Mouse (Mus musculus): ENCODE measurements around the gene Hoxb6.

The Hoxb6 gene

DNA sequence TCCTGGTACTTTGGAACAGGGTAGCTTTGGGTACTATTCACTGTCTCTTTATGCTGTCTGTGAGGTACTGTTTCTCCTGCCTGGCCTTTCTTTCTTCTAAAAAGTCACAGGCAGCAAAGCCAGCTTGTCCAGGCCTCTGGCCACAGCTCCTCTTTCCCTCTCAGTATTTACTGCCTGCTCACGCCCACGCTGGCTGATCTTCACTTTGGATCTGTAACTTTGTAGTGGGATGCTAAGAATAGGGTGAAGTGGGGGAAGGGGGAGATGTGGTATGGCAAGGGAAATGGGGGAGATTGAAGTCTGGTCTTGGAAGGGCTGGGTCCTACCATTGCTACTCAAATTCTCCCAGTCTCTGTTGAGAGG, 41.7 kb downstream of the Hoxb6 start:
- no peak for DNase-seq (ENCODE audit: extremely low read depth, low read depth)

DNA sequence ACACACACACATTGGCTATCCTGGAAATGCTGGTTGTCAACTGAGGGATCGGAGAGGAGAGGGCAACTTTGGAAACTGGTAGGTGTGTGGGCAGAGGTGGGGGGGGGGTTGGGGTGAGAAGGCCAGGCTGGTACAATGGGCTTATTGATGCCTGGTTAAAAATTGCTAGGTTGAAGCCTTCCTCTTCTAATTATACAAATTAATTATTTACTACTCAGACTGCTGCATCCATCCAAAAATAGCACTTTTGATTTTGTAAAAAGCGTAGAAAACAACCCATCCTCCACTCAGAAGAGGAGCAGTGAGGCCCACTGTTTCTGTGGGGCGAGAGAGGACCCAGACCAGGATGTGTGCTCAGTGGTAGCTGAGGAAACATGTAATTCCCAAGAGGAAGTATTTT, 42.7 kb downstream of the Hoxb6 start:
- DNase-seq (ENCODE audit: extremely low read depth, low read depth) = no peak

- DNase-seq (ENCODE audit: extremely low read depth, low read depth) = no peak
Measured at GRCm38 (mm10) chr11:96336597-96336996, 44.3 kb downstream of the Hoxb6 start.

DNA sequence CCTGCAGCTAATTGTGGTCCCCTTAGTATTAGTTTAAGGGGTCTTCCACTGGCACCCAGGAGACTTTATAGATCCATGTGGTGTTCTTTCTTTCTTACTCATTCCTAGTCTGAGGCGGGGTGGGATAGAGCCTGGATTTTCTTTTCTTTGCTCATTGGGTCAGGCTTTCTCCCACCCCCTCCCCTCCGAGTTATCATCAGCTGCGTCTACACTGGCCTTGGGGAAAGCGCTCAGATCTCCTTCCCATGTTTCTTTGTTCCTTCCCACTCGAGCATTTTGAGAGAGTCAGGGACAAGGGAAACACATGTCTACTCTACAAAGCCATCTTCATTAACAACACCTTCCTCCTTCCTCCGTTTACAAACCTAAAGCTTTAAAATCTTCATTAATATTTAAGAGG, 44.8 kb downstream of the Hoxb6 start:
- no peak for DNase-seq (ENCODE audit: extremely low read depth, low read depth)

DNA sequence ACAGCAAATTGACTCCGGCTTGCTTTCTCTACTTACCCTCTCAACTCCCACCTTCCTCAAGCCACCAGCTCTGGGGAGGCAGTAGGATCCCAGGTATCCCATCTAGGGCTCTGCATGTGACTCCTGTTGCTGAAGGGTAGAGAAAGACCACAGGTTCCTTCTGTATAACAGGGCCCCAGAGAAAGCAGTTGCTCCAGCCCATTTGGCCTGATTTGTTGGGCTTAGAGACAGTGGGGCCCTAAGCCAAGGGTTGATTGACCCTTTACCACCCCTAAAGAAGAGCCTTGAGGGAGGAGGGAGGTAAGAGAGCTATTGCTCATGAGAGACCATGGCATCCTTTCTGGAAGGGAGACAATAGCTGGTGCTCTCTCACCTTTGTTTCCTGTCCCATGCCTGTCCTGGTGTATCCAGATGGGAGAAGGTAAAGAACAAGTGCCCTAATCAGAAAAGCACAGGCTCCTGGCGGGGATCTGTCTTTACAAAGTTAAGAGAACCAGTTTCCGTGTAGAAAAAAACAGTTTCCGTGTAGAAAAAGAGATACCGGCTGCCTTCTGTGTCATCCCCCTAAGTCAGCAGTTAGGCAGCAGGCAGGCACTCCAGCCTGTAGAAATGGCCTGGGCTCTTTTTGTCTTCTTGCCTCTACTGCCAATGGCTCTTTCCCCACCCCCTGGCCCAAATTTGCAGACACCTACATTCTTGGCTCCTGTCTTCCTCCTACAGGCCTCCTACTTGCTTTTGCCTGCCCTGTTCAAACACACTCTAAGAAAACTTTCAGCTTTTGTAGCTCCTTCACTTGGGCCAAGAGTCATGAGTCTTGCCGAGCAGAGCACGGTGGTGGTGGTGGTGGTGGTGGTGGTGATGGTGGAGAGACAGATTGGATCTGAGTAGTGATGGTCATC, 46.9 kb downstream of the Hoxb6 start:
- DNase-seq (ENCODE audit: extremely low read depth, low read depth) = no peak

- no peak for DNase-seq (ENCODE audit: extremely low read depth, low read depth)
Measured at GRCm38 (mm10) chr11:96340698-96341365, 48.6 kb downstream of the Hoxb6 start.

DNA sequence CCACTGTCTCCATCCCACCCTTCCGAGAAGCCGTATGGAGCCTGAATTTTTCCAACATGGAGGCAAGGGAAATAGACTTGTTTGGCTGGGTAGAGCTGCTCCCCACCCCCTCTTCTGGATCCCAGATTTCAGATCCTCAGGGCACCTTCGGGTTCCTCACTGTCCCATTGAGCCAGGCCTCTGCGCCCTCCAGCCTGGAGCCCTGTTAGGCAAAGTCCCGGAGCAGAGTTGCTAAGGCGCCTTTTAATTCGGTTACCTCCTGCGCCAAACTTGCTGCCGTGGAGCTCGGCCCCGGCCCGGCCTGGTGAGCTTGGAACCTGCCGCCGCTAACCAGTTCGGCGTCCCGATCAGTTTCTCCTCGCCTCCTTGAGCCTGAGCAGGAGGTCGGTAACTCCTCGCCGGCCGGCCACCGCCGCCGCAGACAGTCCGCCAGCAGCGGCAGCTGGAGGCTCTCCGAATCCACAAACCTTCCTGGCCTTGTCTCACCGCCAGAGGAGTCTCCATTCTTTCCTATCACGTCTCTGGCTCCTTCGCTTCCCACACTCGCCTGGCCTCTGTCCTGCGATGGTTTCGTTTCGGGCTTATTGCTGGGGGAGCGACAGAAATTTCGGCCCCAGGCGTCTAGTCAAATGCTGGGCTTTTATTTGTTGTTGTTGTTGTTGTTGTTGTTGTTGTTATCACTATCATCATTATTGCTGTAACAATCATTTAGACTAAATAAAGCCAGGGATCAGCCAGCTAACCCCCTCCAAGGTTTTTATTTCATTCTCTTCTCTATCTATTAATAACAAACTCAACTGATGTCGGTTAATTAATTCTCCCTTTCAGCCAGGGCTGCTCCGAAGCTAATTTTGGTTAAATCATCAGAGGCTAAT, 49.7 kb downstream of the Hoxb6 start:
- DNase-seq (ENCODE audit: extremely low read depth, low read depth) = no peak

DNA sequence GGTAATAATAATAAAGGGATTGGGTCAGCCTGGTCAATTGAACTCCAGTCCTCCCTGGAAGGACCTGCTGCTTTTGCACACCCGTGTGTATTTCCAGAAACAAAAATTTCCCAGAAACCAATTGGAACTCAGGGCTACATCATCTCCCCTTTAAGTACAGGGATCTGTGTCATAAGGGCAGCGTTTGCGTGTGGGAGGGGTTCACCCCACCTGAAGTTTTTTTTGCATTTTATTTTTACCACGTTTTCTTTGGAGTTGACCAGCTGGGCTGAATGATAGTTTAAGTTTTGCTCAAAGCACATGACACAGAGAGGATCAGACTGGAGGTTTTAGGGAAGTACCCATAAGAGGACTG, 50.3 kb downstream of the Hoxb6 start:
- DNase-seq (ENCODE audit: extremely low read depth, low read depth) = no peak

- no peak for DNase-seq (ENCODE audit: extremely low read depth, low read depth)
Measured at GRCm38 (mm10) chr11:96343206-96343745, 51.0 kb downstream of the Hoxb6 start.

DNA sequence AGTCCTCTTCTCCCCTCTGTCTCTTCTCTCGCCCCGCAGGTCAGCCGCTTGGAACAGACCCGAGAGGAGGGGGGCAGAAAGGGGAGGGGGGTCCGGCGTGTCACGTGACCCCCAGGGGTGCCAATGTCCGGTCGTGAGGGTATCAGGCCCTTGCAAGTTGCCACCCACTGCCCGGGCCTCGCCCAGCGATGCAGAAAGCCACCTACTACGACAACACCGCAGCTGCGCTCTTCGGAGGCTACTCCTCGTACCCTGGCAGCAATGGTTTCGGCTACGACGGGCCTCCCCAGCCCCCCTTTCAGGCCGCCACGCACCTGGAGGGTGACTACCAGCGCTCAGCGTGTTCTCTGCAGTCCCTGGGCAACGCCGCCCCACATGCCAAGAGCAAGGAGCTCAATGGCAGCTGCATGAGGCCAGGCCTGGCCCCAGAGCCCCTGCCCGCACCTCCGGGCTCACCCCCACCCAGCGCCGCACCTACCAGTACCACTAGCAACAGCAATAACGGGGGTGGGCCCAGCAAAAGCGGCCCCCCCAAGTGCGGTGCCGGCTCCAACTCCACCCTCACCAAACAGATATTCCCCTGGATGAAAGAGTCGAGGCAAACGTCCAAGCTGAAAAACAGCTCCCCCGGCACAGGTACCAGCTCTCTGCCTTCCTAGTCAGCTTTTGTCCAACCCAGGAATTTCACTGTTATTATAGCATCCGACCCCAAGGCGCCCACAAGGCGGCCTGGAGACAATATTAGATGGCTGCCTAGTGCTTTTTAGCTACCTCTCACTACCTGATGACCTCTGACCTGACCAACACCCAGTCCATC, 52.0 kb downstream of the Hoxb6 start:
- DNase-seq (ENCODE audit: extremely low read depth, low read depth) = no peak

DNA sequence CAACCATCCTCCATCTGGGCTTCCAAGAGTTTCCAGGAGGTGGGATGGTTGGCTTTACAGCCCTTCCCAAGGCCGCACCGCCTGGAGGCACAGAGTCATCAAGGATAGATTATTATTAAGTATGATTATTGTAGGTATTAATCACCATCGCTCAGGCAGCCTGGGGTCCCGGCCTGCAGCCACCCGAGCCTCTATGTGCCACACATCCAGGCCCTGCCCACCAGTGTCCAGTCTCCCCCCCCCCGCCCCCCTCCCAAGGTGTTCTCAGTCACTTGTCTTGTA, 52.5 kb downstream of the Hoxb6 start:
- no peak for DNase-seq (ENCODE audit: extremely low read depth, low read depth)

DNA sequence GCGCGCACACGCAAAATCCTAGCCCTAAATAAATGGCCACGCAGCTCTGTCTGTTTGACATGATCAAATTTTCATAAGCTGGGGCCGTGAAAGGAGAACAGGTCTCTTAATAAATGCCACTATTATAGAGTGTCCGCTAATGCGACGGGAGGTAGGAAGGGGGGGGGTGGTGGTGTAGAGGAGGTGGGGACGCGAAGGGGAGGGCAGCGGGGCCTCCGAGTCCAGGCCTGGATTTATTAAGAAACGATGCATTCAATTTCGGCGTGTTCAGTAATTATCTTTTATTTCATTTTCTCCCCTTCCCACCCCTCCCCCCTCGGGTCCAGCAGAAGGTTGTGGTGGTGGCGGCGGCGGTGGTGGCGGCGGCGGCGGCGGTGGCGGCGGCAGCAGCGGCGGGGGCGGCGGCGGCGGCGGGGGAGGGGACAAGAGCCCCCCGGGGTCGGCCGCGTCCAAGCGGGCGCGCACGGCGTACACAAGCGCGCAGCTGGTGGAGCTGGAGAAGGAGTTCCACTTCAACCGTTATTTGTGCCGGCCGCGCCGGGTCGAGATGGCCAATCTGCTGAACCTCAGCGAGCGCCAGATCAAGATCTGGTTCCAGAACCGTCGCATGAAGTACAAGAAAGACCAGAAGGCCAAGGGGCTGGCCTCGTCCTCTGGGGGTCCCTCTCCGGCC, 53.1 kb downstream of the Hoxb6 start:
- no peak for DNase-seq (ENCODE audit: extremely low read depth, low read depth)

- no peak for DNase-seq (ENCODE audit: extremely low read depth, low read depth)
Measured at GRCm38 (mm10) chr11:96345893-96346806, 53.9 kb downstream of the Hoxb6 start.

- DNase-seq (ENCODE audit: extremely low read depth, low read depth) = no peak
Measured at GRCm38 (mm10) chr11:96346916-96347520, 54.7 kb downstream of the Hoxb6 start.

GRCm38 (mm10) chr11:96347717-96348116, 55.4 kb downstream of the Hoxb6 start:
- no peak for DNase-seq (ENCODE audit: extremely low read depth, low read depth)

DNA sequence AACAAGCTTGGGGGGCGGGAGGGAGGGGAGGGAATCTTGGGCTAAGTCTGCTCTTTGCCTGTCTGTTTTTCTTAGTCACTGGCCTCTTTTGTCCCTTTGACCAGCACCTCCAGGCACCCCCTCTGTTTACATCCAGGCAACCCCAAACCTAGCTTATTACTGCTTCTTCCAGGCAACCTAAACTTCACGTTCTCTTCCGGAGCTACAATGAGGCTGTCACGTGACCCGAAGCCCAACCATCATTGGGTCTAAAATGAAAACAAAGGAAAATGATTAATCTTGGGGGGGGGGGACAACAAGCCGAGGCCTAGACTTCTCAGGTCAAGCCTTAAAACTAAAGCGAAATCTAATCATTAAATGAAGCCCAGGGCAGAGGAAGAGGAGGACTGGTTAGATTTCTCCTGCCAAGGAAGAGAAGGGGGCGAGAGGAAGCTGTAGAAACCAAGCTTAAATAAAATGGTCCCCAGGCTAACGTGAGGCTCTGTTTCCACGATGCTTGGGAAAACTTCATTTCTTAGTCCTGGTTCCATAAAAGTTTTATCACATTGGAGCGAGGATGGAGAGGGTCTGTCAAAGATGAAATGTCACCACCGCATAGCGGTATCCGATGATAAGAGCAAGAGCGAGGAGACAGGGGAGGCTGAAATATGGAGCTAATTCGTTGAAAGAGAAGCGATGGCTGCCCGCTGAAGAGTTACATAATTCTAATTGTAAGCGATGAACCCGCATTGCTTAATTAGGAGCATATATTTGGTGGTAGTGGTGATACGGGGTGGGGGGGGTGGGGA, 56.1 kb downstream of the Hoxb6 start:
- DNase-seq (ENCODE audit: extremely low read depth, low read depth) = no peak

DNA sequence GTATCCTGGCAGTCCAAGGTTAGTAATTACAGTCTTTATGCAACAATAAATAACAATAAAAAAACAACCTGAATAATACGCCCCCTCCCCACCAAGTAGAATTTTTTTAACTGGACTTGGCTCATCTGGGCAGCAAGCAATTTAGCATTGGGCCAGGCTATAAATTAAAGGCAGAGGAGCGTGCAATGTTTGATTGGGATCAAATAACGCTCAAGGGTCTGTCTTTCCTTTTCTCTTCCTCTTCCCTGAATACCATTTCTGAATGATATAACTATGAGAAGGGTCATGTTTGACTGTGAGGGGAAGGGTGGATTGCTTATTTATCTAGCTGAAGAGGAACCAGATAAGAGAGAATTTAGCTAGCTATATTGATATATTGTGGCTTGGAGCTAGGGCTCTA, 56.7 kb downstream of the Hoxb6 start:
- DNase-seq (ENCODE audit: extremely low read depth, low read depth) = no peak

Data from MEL-GATA-1-ER (cell line).